Mouse (Mus musculus) liver, postnatal 0 days (tissue): ENCODE measurements around the gene Ifi35. TPM values are rescaled to one million over a fixed set of nuclear protein-coding genes. Genes with fewer than 3 reads are reported as not detected.
A peak's percentile ranks its signal among the peaks of the same experiment; 100 is the strongest.

Source experiments
- ATAC-seq: fragments of 200-750 bp; cut with Nextera tagmentation; 2 replicates; pipeline ENCODE4 v1.8.0; 2017; ENCODE audit warnings: mild to moderate bottlenecking, moderate library complexity
- DNase-seq: peaks from one replicate; pipeline ENCODE4 v3.0.0-alpha.2; 2016
- H3K27ac ChIP-seq: fragments of 300-500 bp; sonication (generic); 2 replicates; pipeline ENCODE4 v1.5.1; 2014; ENCODE audit warnings: antibody characterized with exemption, moderate library complexity, mild to moderate bottlenecking, low read depth
- H3K27me3 ChIP-seq: fragments of 300-500 bp; sonication (generic); 2 replicates; pipeline ENCODE4 v1.6.1; 2014; ENCODE audit warnings: low read length, control low read depth, mixed read lengths; ENCODE audit not compliant: insufficient read depth
- H3K36me3 ChIP-seq: fragments of 300-500 bp; sonication (generic); replicated peaks from 2 replicates; pipeline ENCODE4 v1.6.1; 2014; ENCODE audit warnings: mild to moderate bottlenecking, control low read depth, low read length, moderate library complexity, mixed read lengths; ENCODE audit not compliant: insufficient read depth
- H3K4me1 ChIP-seq: fragments of 300-500 bp; sonication (generic); 2 replicates; pipeline ENCODE4 v1.6.1; 2014; ENCODE audit warnings: antibody characterized with exemption, mild to moderate bottlenecking, control low read depth; ENCODE audit not compliant: insufficient read depth
- H3K4me2 ChIP-seq: fragments of 300-500 bp; sonication (generic); 2 replicates; pipeline ENCODE4 v1.6.1; 2014; ENCODE audit warnings: low read depth, mild to moderate bottlenecking, low read length, moderate library complexity, mixed read lengths
- H3K4me3 ChIP-seq: fragments of 300-500 bp; sonication (generic); 2 replicates; pipeline ENCODE4 v1.5.1; 2014; ENCODE audit warnings: low read depth, low read length
- H3K9ac ChIP-seq: fragments of 300-500 bp; sonication (generic); replicated peaks from 2 replicates; pipeline ENCODE4 v1.6.1; 2014; ENCODE audit warnings: mild to moderate bottlenecking, moderate library complexity
- H3K9me3 ChIP-seq: fragments of 300-500 bp; sonication (generic); 2 replicates; pipeline ENCODE4 v1.6.1; 2016; ENCODE audit warnings: mild to moderate bottlenecking, control low read depth, low read length, mixed read lengths
- CTCF ChIP-seq: sonication (generic); IDR thresholded peaks from 2 replicates; pipeline ENCODE4 v1.5.1; 2016; ENCODE audit warnings: antibody characterized with exemption, low read depth
- EP300 ChIP-seq: IDR thresholded peaks from 2 replicates; pipeline ENCODE4 v1.6.1; 2016; ENCODE audit warnings: antibody characterized with exemption, low read depth, mild to moderate bottlenecking
- WGBS: fragments of 180-500 bp; shearing (Covaris S2); extraction: QIAGEN DNeasy Blood & Tissue Kit; methylation state at CpG from one replicate; pipeline ENCODE4 v1.1.7; 2014; ENCODE audit not compliant: insufficient replicate concordance; 5-methylcytosine and 5-hydroxymethylcytosine counted together
- polyA plus RNA-seq: library from polyadenylated mRNA; unstranded; fragments of >200 nt; fragmentation: Nextera tagmentation; extraction: Ambion mirVana; gene quantifications from 2 replicates; pipeline ENCODE4 v1.2.1, GENCODE M21; 2015

Ifi35 gene
- polyA plus RNA-seq, 1 experiment from 2014 or later = 28.2 TPM

GRCm38 (mm10) chr11:101477552-101478211 lies 29.5 kb downstream of the Ifi35 start:
- no peak overlapping the region for H3K4me3 ChIP-seq
- TF ChIP-seq CTCF (no peak), EP300 (no peak)
- H3K4me1 ChIP-seq = peaks cover 9% of the 10 kb centered on the region
- no peaks in the 10 kb centered on the region for H3K36me3 ChIP-seq
- H3K9ac ChIP-seq = no peak overlapping the region
- no peaks in the 10 kb centered on the region for H3K9me3 ChIP-seq
- no peaks in the 10 kb centered on the region for H3K27me3 ChIP-seq
- no peak overlapping the region for H3K27ac ChIP-seq
- ATAC-seq (no peak), DNase-seq (no peak)
- 75% methylated on average over 10 of the region's 10 CpGs for WGBS
- no peak overlapping the region for H3K4me2 ChIP-seq

GRCm38 (mm10) chr11:101479171-101479635 lies 31.0 kb downstream of the Ifi35 start:
- DNase-seq = no peak
- Histone ChIP-seq H3K4me2 (peak overlapping the region; percentile 38), H3K27me3 (no peaks in the 10 kb centered on the region), H3K4me1 (peaks cover 13% of the 10 kb centered on the region), H3K4me3 (no peak overlapping the region), H3K9ac (no peak overlapping the region), H3K27ac (no peak overlapping the region), H3K9me3 (no peaks in the 10 kb centered on the region), H3K36me3 (no peaks in the 10 kb centered on the region)
- ATAC-seq = peak; percentile 45; the same call in 1 of the 2 replicates
- TF ChIP-seq EP300 (no peak), CTCF (no peak)
- WGBS = 36% methylated on average over 18 of the region's 18 CpGs

GRCm38 (mm10) chr11:101480912-101481311 lies 32.7 kb downstream of the Ifi35 start:
- Histone ChIP-seq H3K9me3 (no peaks in the 10 kb centered on the region), H3K9ac (no peak overlapping the region), H3K4me2 (no peak overlapping the region), H3K4me1 (peaks cover 24% of the 10 kb centered on the region), H3K27ac (no peak overlapping the region), H3K27me3 (no peaks in the 10 kb centered on the region), H3K4me3 (no peak overlapping the region), H3K36me3 (no peaks in the 10 kb centered on the region)
- ATAC-seq (peak; percentile 43), DNase-seq (no peak)
- 33% methylated on average over 6 of the region's 6 CpGs for WGBS
- TF ChIP-seq CTCF = no peak
- no peak for TF ChIP-seq EP300

GRCm38 (mm10) chr11:101483804-101484203 lies 35.6 kb downstream of the Ifi35 start:
- H3K4me2 ChIP-seq = no peak overlapping the region
- no peak for DNase-seq

GRCm38 (mm10) chr11:101484245-101484644 lies 36.0 kb downstream of the Ifi35 start:
- no peak for TF ChIP-seq CTCF
- TF ChIP-seq EP300 = no peak
- Histone ChIP-seq H3K4me1 (peaks cover 27% of the 10 kb centered on the region), H3K36me3 (peaks cover 13% of the 10 kb centered on the region; the same call in 1 of the 2 replicates), H3K4me2 (no peak overlapping the region), H3K27me3 (no peaks in the 10 kb centered on the region), H3K9ac (no peak overlapping the region), H3K4me3 (no peak overlapping the region), H3K9me3 (no peaks in the 10 kb centered on the region), H3K27ac (no peak overlapping the region)
- ATAC-seq (no peak), DNase-seq (no peak)
- WGBS = 53% methylated on average over 6 of the region's 6 CpGs

More at GRCm38 (mm10) chr11:101483804-101484203, 35.6 kb downstream of the Ifi35 start:
- H3K9ac ChIP-seq = no peak overlapping the region
- H3K9me3 ChIP-seq = no peaks in the 10 kb centered on the region
- peaks cover 29% of the 10 kb centered on the region for H3K4me1 ChIP-seq
- no peak overlapping the region for H3K4me3 ChIP-seq
- TF ChIP-seq EP300 = no peak
- TF ChIP-seq CTCF = no peak
- 33% methylated on average over 3 of the region's 3 CpGs for WGBS
- H3K27me3 ChIP-seq = no peaks in the 10 kb centered on the region
- ATAC-seq = no peak
- no peak overlapping the region for H3K27ac ChIP-seq
- peaks cover 13% of the 10 kb centered on the region; the same call in 1 of the 2 replicates for H3K36me3 ChIP-seq

- DNase-seq = no peak
- 59% methylated on average over 7 of the region's 7 CpGs for WGBS
- TF ChIP-seq CTCF (no peak), EP300 (no peak)
- H3K9ac ChIP-seq = no peak overlapping the region
- H3K4me1 ChIP-seq = peaks cover 26% of the 10 kb centered on the region
- no peak overlapping the region for H3K4me3 ChIP-seq
- H3K9me3 ChIP-seq = no peaks in the 10 kb centered on the region
- H3K4me2 ChIP-seq = no peak overlapping the region
- H3K27me3 ChIP-seq = no peaks in the 10 kb centered on the region
- no peak for ATAC-seq
- H3K36me3 ChIP-seq = peaks cover 16% of the 10 kb centered on the region; the same call in 1 of the 2 replicates
- H3K27ac ChIP-seq = no peak overlapping the region
These were observed 36.6 kb downstream of the Ifi35 start for GRCm38 (mm10) chr11:101484814-101485213.
